Mouse (Mus musculus) olfactory bulb, adult 2 months (tissue): ENCODE data around the gene Irs1.

ENCODE experiments used
- CTCF ChIP-seq: fragments of 200-500 bp; IDR thresholded peaks from 2 replicates; pipeline ENCODE4 v1.5.1; 2012; ENCODE audit warnings: low read depth, mild to moderate bottlenecking, low read length, moderate library complexity; ENCODE audit not compliant: insufficient read depth
- POLR2A ChIP-seq: fragments of 200-500 bp; IDR thresholded peaks from 2 replicates; pipeline ENCODE4 v1.6.1; 2012; ENCODE audit warnings: mild to moderate bottlenecking, low read depth, low read length, moderate library complexity; ENCODE audit not compliant: insufficient read depth

DNA sequence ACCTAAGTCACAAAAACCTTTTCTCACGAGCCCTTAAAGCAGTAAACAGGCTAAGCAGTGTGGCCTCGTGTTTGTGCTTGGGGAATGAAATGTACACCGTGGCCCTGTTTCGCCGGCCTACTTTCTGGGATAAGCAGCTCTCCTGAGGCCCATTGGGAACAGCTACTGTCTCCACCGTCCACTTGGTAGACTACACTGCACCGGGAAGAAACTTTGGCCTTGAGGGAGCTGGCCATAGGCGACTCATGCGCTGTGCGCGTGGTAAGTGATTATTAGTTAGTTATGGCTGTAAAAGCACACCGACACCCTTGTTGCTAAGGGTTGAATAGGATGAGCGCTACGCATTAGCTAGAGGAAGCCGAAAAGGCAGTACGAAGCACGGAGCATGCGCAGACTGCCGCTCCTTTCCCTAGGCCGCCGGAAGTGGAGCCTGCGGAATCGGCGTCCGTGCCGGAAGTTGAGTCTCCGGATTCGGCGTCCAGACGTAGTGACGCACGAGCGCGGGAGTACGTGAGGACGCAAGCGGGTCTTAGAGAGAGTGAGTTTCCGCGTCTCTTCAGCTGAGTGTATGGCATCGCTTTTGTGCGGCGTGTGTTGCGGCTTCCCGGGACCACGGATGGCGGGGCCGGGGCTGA, 25.0 kb upstream of the Irs1 start, which contains the start of gene Rhbdd1:
- TF ChIP-seq POLR2A (peak; percentile 71), CTCF (no peak)
